Mouse (Mus musculus) heart, embryonic 15.5 days (tissue): ENCODE measurements around the gene D630039A03Rik. TPM values are rescaled to one million over a fixed set of nuclear protein-coding genes. Genes with fewer than 3 reads are reported as not detected.

Source experiments
- ATAC-seq: fragments of 200-750 bp; cut with Nextera tagmentation; replicated peaks from 2 replicates; pipeline ENCODE4 v1.8.0; 2017; ENCODE audit warnings: low read depth, moderate TSS enrichment; ENCODE audit not compliant: insufficient number of reproducible peaks, insufficient read depth, low FRiP score
- H3K27ac ChIP-seq: fragments of 300-500 bp; sonication (generic); 2 replicates; pipeline ENCODE4 v1.5.1; 2015; ENCODE audit warnings: mild to moderate bottlenecking, inconsistent platforms
- H3K27me3 ChIP-seq: fragments of 300-500 bp; sonication (generic); 2 replicates; pipeline ENCODE4 v1.6.1; 2015; ENCODE audit warnings: inconsistent platforms
- H3K36me3 ChIP-seq: fragments of 300-500 bp; sonication (generic); 2 replicates; pipeline ENCODE4 v1.6.1; 2015; ENCODE audit warnings: mild to moderate bottlenecking, inconsistent platforms
- H3K4me1 ChIP-seq: fragments of 300-500 bp; sonication (generic); replicated peaks from 2 replicates; pipeline ENCODE4 v1.6.1; 2015; ENCODE audit warnings: inconsistent platforms
- H3K4me2 ChIP-seq: fragments of 300-500 bp; sonication (generic); 2 replicates; pipeline ENCODE4 v1.6.1; 2015; ENCODE audit warnings: inconsistent platforms, mild to moderate bottlenecking, moderate library complexity
- H3K4me3 ChIP-seq: fragments of 300-500 bp; sonication (generic); 2 replicates; pipeline ENCODE4 v1.5.1; 2015; ENCODE audit warnings: mild to moderate bottlenecking, inconsistent platforms
- H3K9ac ChIP-seq: fragments of 300-500 bp; sonication (generic); 2 replicates; pipeline ENCODE4 v1.6.1; 2015; ENCODE audit warnings: mild to moderate bottlenecking, inconsistent platforms
- H3K9me3 ChIP-seq: fragments of 300-500 bp; sonication (generic); replicated peaks from 2 replicates; pipeline ENCODE4 v1.6.1; 2016; ENCODE audit warnings: inconsistent platforms
- WGBS: fragments of 180-500 bp; shearing (Covaris S2); methylation state at CpG from one replicate; pipeline ENCODE4 v1.1.7; 2015; ENCODE audit warnings: mixed read lengths; 5-methylcytosine and 5-hydroxymethylcytosine counted together
- polyA plus RNA-seq: library from polyadenylated mRNA; unstranded; fragments of >200 nt; fragmentation: Nextera tagmentation; extraction: Ambion mirVana; gene quantifications from 2 replicates; pipeline ENCODE4 v1.2.1, GENCODE M21; 2015

The D630039A03Rik gene
- polyA plus RNA-seq, 1 experiment from 2014 or later = 0.06 TPM

DNA sequence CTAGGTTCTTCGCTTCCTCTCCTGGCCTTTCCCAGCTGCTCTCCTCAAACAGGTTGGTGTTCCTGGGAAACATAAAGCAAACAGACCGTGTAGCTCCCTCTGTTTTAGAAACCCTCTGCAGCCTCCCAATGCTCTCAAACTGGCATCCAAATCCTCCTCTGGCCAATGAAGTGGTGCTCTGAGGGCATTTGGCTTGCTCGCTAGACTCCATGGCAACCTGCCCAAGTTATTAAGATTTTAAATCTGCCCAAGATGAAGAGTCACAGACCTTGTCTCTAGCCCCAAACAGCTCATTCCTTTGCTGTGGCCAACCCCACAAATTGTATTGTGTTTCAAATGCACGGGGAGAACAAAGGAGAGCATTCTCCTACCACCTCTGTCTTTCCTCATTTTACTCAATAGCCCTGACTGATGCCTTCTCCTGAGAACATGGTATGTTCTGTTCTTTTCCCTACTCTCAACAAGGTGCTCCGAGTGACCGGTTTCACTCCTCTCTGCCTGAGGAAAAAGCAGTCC is 8.5 kb upstream of the D630039A03Rik start:
- Histone ChIP-seq H3K4me3 (no peak overlapping the region), H3K27ac (no peak overlapping the region), H3K9me3 (no peaks in the 10 kb centered on the region), H3K4me2 (no peak overlapping the region), H3K9ac (no peak overlapping the region), H3K27me3 (no peaks in the 10 kb centered on the region), H3K4me1 (no peaks in the 10 kb centered on the region), H3K36me3 (no peaks in the 10 kb centered on the region)
- no peak for ATAC-seq
- 75% methylated on average over 6 of the region's 6 CpGs for WGBS

DNA sequence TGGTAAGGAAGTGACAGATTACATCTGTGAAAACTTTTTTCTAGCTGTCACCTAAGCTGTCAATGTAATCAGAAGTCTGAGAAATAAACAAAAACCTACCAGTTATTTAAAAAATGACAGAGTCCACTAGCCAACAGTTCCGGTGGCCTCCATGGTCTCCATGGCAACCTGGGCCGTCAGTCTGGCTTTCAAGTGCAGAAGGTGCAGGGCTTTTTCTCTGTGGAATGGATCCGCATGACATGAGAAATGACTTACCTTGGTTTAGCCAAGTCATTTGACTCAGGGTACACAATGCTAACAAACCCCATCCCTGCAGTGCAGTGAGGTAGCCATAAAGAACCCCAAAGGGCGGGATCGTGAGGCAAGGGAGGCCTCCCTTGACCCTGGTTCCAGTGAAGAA is 6.1 kb upstream of the D630039A03Rik start:
- Histone ChIP-seq H3K4me2 (no peak overlapping the region), H3K9me3 (no peaks in the 10 kb centered on the region), H3K4me1 (no peaks in the 10 kb centered on the region), H3K27ac (no peak overlapping the region), H3K4me3 (no peak overlapping the region), H3K27me3 (no peaks in the 10 kb centered on the region), H3K9ac (no peak overlapping the region), H3K36me3 (no peaks in the 10 kb centered on the region)
- WGBS = 58% methylated on average over 5 of the region's 5 CpGs
- ATAC-seq = no peak

- no peak for ATAC-seq
- Histone ChIP-seq H3K9ac (no peak overlapping the region), H3K4me2 (no peak overlapping the region), H3K27me3 (no peaks in the 10 kb centered on the region), H3K4me1 (peaks cover 14% of the 10 kb centered on the region), H3K36me3 (no peaks in the 10 kb centered on the region), H3K9me3 (no peaks in the 10 kb centered on the region), H3K4me3 (no peak overlapping the region), H3K27ac (no peak overlapping the region)
- 85% methylated on average over 1 of the region's 1 CpGs for WGBS
Observed at GRCm38 (mm10) chr4:57920522-57920921, 4.4 kb upstream of the D630039A03Rik start.

- peaks cover 19% of the 10 kb centered on the region for H3K4me1 ChIP-seq
- H3K4me2 ChIP-seq = no peak overlapping the region
- no peak overlapping the region for H3K27ac ChIP-seq
- no peaks in the 10 kb centered on the region for H3K36me3 ChIP-seq
- no peak overlapping the region for H3K9ac ChIP-seq
- no peak for ATAC-seq
- no peaks in the 10 kb centered on the region for H3K9me3 ChIP-seq
- 36% methylated on average over 8 of the region's 8 CpGs for WGBS
- no peaks in the 10 kb centered on the region for H3K27me3 ChIP-seq
- no peak overlapping the region for H3K4me3 ChIP-seq
Observed at GRCm38 (mm10) chr4:57919494-57920423, 3.7 kb upstream of the D630039A03Rik start.

GRCm38 (mm10) chr4:57916711-57917110 is 614 bp upstream of the D630039A03Rik start:
- WGBS = 76% methylated on average over 4 of the region's 4 CpGs
- no peak for ATAC-seq
- 0 out of 2 replicates have a peak overlapping the region, but pooled peaks have one; percentile 32 for H3K4me3 ChIP-seq

DNA sequence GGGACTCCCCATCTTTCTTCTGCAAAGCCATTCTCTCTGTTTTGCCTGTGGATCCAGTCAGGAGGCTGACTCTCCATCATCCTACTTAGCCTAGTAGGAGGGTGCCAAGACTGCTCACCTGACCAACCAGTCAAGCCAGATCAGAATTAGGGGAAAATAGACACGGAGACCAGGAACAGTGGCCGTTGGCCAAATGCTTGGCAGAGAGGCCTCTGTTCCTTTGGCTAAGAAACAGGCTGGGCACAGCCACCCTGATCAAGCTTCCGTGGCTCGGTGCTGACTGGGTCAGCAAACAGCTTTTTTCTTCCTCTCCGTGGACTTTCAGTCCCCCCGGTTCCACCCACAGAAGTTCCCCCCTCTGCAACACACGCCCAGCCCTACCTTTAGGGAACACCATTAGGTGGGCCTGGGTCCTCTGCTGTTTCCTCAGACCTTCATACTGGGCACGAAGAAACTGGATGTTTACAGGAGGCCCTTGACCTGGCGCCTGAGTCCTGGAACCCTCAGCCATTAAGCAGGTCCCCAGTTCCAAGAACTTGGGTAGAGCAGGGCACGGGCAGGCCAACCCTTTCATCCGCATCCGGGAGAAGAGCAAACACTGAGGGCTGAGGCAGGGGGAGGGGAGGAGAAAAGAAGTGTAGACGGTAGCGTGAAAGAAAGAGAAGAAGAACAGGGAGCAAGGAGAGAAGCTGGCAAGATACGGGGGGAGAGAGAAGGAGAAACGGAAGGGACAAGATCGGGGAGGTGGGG is 706 bp downstream of the D630039A03Rik start:
- no peak for ATAC-seq
- Histone ChIP-seq H3K9me3 (no peaks in the 10 kb centered on the region), H3K27ac (no peak overlapping the region), H3K4me1 (peaks cover 21% of the 10 kb centered on the region), H3K27me3 (no peaks in the 10 kb centered on the region), H3K4me2 (peak overlapping the region; percentile 59), H3K36me3 (no peaks in the 10 kb centered on the region), H3K4me3 (peak overlapping the region; percentile 32), H3K9ac (no peak overlapping the region)
- WGBS = 33% methylated on average over 17 of the region's 17 CpGs

More at GRCm38 (mm10) chr4:57916711-57917110, 614 bp upstream of the D630039A03Rik start:
- 0 out of 2 replicates have a peak overlapping the region, but pooled peaks have one; percentile 4 for H3K27ac ChIP-seq
- peak overlapping the region; percentile 59 for H3K4me2 ChIP-seq
- peaks cover 21% of the 10 kb centered on the region for H3K4me1 ChIP-seq
- no peaks in the 10 kb centered on the region for H3K36me3 ChIP-seq
- no peaks in the 10 kb centered on the region for H3K9me3 ChIP-seq
- no peak overlapping the region for H3K9ac ChIP-seq
- no peaks in the 10 kb centered on the region for H3K27me3 ChIP-seq

- Histone ChIP-seq H3K9me3 (no peaks in the 10 kb centered on the region), H3K4me3 (no peak overlapping the region), H3K4me1 (peaks cover 21% of the 10 kb centered on the region), H3K27me3 (no peaks in the 10 kb centered on the region), H3K9ac (no peak overlapping the region), H3K27ac (no peak overlapping the region), H3K4me2 (no peak overlapping the region), H3K36me3 (no peaks in the 10 kb centered on the region)
- WGBS = 66% methylated on average over 10 of the region's 10 CpGs
- no peak for ATAC-seq
Observed at GRCm38 (mm10) chr4:57914193-57915190, 1.6 kb downstream of the D630039A03Rik start.

DNA sequence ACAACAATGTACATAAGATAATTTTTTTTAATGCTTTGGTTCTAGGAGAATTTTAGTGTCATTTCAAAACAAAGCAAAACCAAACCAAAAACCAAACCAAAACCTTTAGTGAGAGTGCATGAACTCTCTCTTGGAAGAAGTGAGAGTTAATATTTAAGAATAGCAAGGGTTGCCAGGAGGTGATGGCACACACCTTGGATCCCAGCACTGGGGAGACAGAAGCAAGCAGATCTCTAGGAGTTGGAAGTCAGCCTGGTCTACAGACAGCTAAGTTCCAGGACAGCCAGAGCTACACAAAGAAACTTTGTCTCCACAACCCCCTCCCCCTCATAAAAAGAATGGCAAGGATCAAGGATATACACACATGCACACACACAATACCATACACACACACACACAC is 3.1 kb downstream of the D630039A03Rik start:
- Histone ChIP-seq H3K27ac (no peak overlapping the region), H3K36me3 (no peaks in the 10 kb centered on the region), H3K4me1 (peaks cover 21% of the 10 kb centered on the region), H3K9ac (no peak overlapping the region), H3K4me3 (no peak overlapping the region), H3K27me3 (no peaks in the 10 kb centered on the region), H3K4me2 (no peak overlapping the region), H3K9me3 (no peaks in the 10 kb centered on the region)
- no peak for ATAC-seq

DNA sequence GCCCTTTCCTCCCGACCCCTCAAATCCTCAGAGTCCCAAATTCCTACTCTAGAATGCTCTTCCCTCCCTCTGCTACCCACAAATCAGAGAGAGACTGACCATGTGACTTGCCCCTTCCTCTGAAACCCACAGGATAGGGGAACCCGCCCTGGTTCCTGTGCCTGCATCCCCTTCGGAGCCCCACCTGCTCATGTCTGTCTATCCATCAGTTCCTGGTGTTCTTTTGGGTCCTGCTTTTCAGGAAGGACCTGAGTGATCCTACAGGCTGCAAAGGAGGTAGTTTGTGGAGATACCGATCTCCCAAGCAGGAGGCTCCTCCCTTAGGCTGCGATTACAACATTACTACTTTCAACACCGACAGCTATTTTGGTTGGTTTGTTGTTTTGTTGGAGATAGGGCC is 7.2 kb downstream of the D630039A03Rik start:
- ATAC-seq = no peak
- WGBS = 44% methylated on average over 6 of the region's 6 CpGs

GRCm38 (mm10) chr4:57906708-57907107 is 9.4 kb downstream of the D630039A03Rik start:
- no peak for ATAC-seq
- H3K9ac ChIP-seq = no peak overlapping the region
- 47% methylated on average over 2 of the region's 2 CpGs for WGBS

More for the DNA sequence above, 7.2 kb downstream of the D630039A03Rik start:
- H3K9me3 ChIP-seq = no peaks in the 10 kb centered on the region
- no peaks in the 10 kb centered on the region for H3K36me3 ChIP-seq
- H3K9ac ChIP-seq = no peak overlapping the region
- no peak overlapping the region for H3K4me2 ChIP-seq
- no peak overlapping the region for H3K27ac ChIP-seq
- no peak overlapping the region for H3K4me3 ChIP-seq
- H3K27me3 ChIP-seq = 0 out of 2 replicates have a peak, but pooled peaks cover 3% of the 10 kb centered on the region
- peaks cover 10% of the 10 kb centered on the region; the same call in 1 of the 2 replicates for H3K4me1 ChIP-seq

More at GRCm38 (mm10) chr4:57906708-57907107, 9.4 kb downstream of the D630039A03Rik start:
- H3K27ac ChIP-seq = no peak overlapping the region
- H3K4me3 ChIP-seq = no peak overlapping the region
- no peaks in the 10 kb centered on the region for H3K9me3 ChIP-seq
- H3K4me2 ChIP-seq = no peak overlapping the region
- no peaks in the 10 kb centered on the region for H3K36me3 ChIP-seq
- H3K4me1 ChIP-seq = peaks cover 11% of the 10 kb centered on the region; the same call in 1 of the 2 replicates
- H3K27me3 ChIP-seq = 0 out of 2 replicates have a peak, but pooled peaks cover 3% of the 10 kb centered on the region
